8 mouse cellular contexts compared by ENCODE assay signal in the genomic region with DNA sequence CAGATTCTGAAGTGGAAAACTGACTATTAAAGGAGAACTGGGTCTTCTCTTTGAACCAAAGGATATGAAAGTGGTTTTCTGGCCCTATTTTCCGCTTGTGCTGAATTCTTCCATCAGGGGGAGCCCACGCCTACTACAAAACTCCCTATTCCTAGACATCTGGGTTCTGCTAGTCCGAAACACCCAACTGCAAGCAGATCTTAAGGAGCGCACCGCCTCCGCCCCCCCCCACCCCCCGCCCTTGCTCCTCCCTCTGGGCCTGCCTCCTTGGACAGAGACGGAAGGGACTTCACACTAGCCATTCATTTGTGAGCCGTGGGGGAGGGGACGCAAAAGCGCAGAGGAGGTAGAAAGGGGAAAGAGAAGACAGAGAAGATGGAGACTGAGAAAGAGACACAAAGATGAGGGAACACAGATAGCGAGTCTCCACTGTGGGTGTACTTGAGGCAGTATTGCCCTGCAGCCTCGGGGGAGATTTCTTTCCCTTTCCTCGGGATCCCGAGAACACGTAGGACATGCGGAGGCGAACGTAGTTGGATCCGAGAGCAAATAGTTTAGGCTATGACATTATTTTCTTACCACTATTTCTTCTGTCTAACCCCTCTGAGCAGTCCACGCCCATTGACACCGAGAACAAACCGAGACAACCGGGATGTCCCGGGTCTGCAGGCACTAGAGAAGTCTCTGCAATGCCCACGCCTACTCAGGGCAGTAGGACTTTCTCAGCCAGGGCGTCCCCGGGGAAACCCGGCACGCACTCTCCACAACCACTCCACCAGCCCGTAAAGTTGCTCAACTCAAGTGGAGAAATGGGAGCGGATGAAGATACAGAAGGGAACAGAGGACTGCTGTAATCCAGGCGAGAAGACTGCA. TPM values are rescaled to one million over a fixed set of nuclear protein-coding genes. Genes with fewer than 3 reads are reported as not detected.
DNase-seq lines count a peak whose midpoint lies in the region; ATAC-seq and TF ChIP-seq lines count a peak whose summit lies in the region.

No protein-coding gene starts in this region.

- ATAC-seq in inflammation-experienced regulatory T-cells, adult 6 months, result peak; percentile 48

- no peaks in the 10 kb centered on the region for H3K36me3 ChIP-seq in macrophage (ENCODE audit: inconsistent target)

- peak; percentile 60 to 91 for DNase-seq in adrenal gland, adult (ENCODE audit: inconsistent age in 2 of 2, low spot score in 1 of 2)
- peak; percentile 73 for DNase-seq in gastrocnemius, postnatal 14 days
- peak; percentile 43 to 48 for DNase-seq in left cerebral cortex, adult 8-10 months (ENCODE audit: low spot score in 2 of 2)
- peak; percentile 74 for DNase-seq in right cerebral cortex, adult 18-20 months
- peak; percentile 63 to 78 for DNase-seq in urinary bladder, postnatal 4 days (ENCODE audit: low spot score in 2 of 2)

- H3K4me3 ChIP-seq in cortical plate, adult 2 months (ENCODE audit: insufficient read depth, low read length), result peak overlapping the region; percentile 90
- peak overlapping the region; percentile 79 for H3K4me3 ChIP-seq in macrophage (ENCODE audit: inconsistent target)

- TF ChIP-seq CTCF in cortical plate, adult 2 months (IDR thresholded peaks at IDR 0.05; ENCODE audit: extremely low read depth, insufficient read depth, low read length), result peak; percentile 50

- 2% methylated on average over 33 of the region's 33 CpGs for WGBS in macrophage (ENCODE audit: missing documents)

- H3K27ac ChIP-seq in cortical plate, adult 2 months (ENCODE audit: insufficient read depth, low read length), result no peak overlapping the region
- peak overlapping the region; percentile 60 for H3K27ac ChIP-seq in macrophage

- 0 out of 2 replicates have a peak, but pooled peaks have one; percentile 17 for TF ChIP-seq POLR2A in cortical plate, adult 2 months (IDR thresholded peaks at IDR 0.05; ENCODE audit: extremely low read depth, insufficient read depth, low read length)

- peaks cover 2% of the 10 kb centered on the region; the same call in 1 of the 2 replicates for H3K4me1 ChIP-seq in cortical plate, adult 2 months (ENCODE audit: control insufficient read depth, insufficient read depth, low read length)

- intact Hi-C loops in gastrocnemius, postnatal 14 days (cut with DNase I; ENCODE audit: low total_unique reads), result no loop called here

- no peaks in the 10 kb centered on the region for H3K79me2 ChIP-seq in macrophage (ENCODE audit: inconsistent target)

RNA-seq across cellular contexts. Expression of gene Vcan, which starts 1.8 kb away (rescaled TPM):
- 6.3 and 8.9 TPM in 2 replicates for polyA plus RNA-seq in cortical plate, adult 2 months (2012; rRNA removed)
- 10 to 100 TPM; 19.3 to 27.2 TPM for total RNA-seq in gastrocnemius, postnatal 14 days (2021)
- under 1 TPM; 0.04 to 0.47 (median 0.29) TPM for polyA plus RNA-seq in inflammation-experienced regulatory T-cells, adult 6 months (2017; shearing (Covaris generic))
- total RNA-seq in left cerebral cortex, adult 8-10 months (2022), result 10 to 100 TPM; 13.6 to 16.1 (median 14.6) TPM
- 100 to 1,000 TPM in 1 of 26 experiments, 10 to 100 TPM in 4, 1 to 10 TPM in 21; 1.6 to 183 (median 6.2) TPM for total RNA-seq in macrophage (2018; cell fraction: chromatin; rRNA removed)
- total RNA-seq in macrophage (2018; cell fraction: cytosol; rRNA removed), result 1 to 10 TPM in 19 of 26 experiments, under 1 TPM in 7; 0.55 to 4.3 (median 1.8) TPM
- 100 to 1,000 TPM in 1 of 26 experiments, 10 to 100 TPM in 12, 1 to 10 TPM in 13; 2.2 to 164 (median 9.8) TPM for total RNA-seq in macrophage (2018; cell fraction: nucleus; rRNA removed)
- 1.2 to 1.4 TPM (median 1.2 TPM) in 3 replicates for polyA plus RNA-seq in macrophage (2018)
